Mouse (Mus musculus) forebrain, embryonic 11.5 days (tissue): Measurements from ENCODE around the gene Atp5g1. TPM values are rescaled to one million over a fixed set of nuclear protein-coding genes. Genes with fewer than 3 reads are reported as not detected.
A peak's percentile ranks its signal among the peaks of the same experiment; 100 is the strongest.
"Not testable (repeated sequence)": the region's sequence is repeated elsewhere in the genome, so short reads cannot be mapped to it uniquely, and the experiment has no call there.

Experiments used
- ATAC-seq: fragments of 200-750 bp; cut with Nextera tagmentation; replicated peaks from 2 replicates; pipeline ENCODE4 v1.8.0; 2017; ENCODE audit warnings: moderate TSS enrichment; ENCODE audit not compliant: low FRiP score
- DNase-seq: peaks from one replicate; pipeline ENCODE4 v3.0.0-alpha.2; 2017; ENCODE audit warnings: low spot score
- H3K27ac ChIP-seq: fragments of 300-500 bp; sonication (generic); 2 replicates; pipeline ENCODE4 v1.5.1; 2014; ENCODE audit warnings: low read depth, low read length
- H3K27me3 ChIP-seq: fragments of 300-500 bp; sonication (generic); 2 replicates; pipeline ENCODE4 v1.6.1; 2014; ENCODE audit warnings: mild to moderate bottlenecking, low read length, mixed read lengths; ENCODE audit not compliant: control insufficient read depth, insufficient read depth
- H3K36me3 ChIP-seq: fragments of 300-500 bp; sonication (generic); 2 replicates; pipeline ENCODE4 v1.6.1; 2014; ENCODE audit warnings: mild to moderate bottlenecking, low read length, moderate library complexity, mixed read lengths; ENCODE audit not compliant: control insufficient read depth, insufficient read depth
- H3K4me1 ChIP-seq: fragments of 300-500 bp; sonication (generic); replicated peaks from 2 replicates; pipeline ENCODE4 v1.6.1; 2014; ENCODE audit warnings: low read length, mixed read lengths; ENCODE audit not compliant: control insufficient read depth, insufficient read depth
- H3K4me2 ChIP-seq: fragments of 300-500 bp; sonication (generic); 2 replicates; pipeline ENCODE4 v1.6.1; 2014; ENCODE audit warnings: low read depth, mild to moderate bottlenecking, low read length, moderate library complexity, mixed read lengths; ENCODE audit not compliant: severe bottlenecking
- H3K4me3 ChIP-seq: fragments of 300-500 bp; sonication (generic); 2 replicates; pipeline ENCODE4 v1.5.1; 2014; ENCODE audit warnings: low read depth, low read length
- H3K9ac ChIP-seq: fragments of 300-500 bp; sonication (generic); 2 replicates; pipeline ENCODE4 v1.6.1; 2014; ENCODE audit warnings: low read length
- H3K9me3 ChIP-seq: fragments of 300-500 bp; sonication (generic); 2 replicates; pipeline ENCODE4 v1.6.1; 2016; ENCODE audit warnings: low read length, mixed read lengths; ENCODE audit not compliant: control insufficient read depth
- WGBS: fragments of 180-500 bp; shearing (Covaris S2); extraction: QIAGEN DNeasy Blood & Tissue Kit; methylation state at CpG from one replicate; pipeline ENCODE4 v1.1.7; 2014; 5-methylcytosine and 5-hydroxymethylcytosine counted together
- polyA plus RNA-seq: library from polyadenylated mRNA; unstranded; fragments of >200 nt; fragmentation: Nextera tagmentation; extraction: Ambion mirVana; gene quantifications from 2 replicates; pipeline ENCODE4 v1.2.1, GENCODE M21; 2014

Atp5g1 gene
- 440 and 449 TPM in 2 replicates for polyA plus RNA-seq

- Histone ChIP-seq H3K9me3 (no peaks in the 10 kb centered on the region), H3K4me2 (peak within 1 kb of the TSS; percentile 98), H3K36me3 (peaks cover 6% of the 10 kb centered on the region; the same call in 1 of the 2 replicates), H3K4me1 (peaks cover 6% of the 10 kb centered on the region), H3K27me3 (no peaks in the 10 kb centered on the region), H3K9ac (peak within 1 kb of the TSS; percentile 79), H3K27ac (peak within 1 kb of the TSS; percentile 46; the same call in 1 of the 2 replicates), H3K4me3 (peak within 1 kb of the TSS; percentile 74)
- ATAC-seq (peak; percentile 98), DNase-seq (peak; percentile 98)
- 0% methylated on average over 37 of the region's 37 CpGs for WGBS
Measured at GRCm38 (mm10) chr11:96075509-96076220, at the start of gene Atp5g1. TSS of gene Atp5g1 (minus strand) at chr11:96075670.

DNA sequence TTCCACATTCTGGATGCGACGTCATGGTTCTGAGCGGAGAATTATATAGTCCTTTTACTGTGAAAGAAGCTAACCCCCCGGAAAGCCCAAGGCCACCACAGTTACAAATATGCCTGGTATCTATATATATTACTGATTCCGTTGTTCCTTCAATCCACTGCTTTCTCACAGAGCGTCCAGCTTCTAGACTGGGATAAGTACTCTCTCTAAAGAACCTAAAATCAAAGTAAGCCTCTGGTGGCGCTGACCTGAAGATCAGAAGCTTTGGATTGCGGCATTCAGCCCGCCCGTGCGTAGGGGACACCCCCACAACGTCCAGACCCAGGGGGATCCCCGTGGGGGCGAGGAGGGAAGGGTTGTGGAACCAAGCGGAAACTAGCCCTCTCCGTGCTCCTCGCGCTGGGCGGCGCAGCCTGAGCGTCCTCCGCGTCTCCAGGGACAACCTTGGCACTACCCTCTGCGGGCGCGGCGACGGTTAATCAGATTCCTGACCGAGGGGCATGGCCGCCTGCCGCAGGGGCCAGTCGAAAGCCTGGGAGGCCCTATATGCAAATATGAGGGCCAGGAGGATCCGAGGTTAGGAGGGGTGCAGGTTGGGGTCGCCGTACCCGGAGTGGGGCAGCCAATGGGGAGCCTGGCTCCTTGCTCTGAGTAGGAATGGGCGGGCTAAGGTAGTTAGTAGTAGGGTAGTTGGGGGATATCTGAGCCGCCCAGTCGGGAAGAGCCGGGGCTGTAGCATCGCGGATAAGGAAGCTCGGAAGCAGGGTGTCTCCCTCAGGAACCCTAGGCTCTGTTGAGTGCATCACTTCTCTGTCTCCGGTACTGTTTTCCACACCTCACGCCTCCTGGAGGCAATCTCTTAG is 48.8 kb upstream of the Atp5g1 start:
- peak overlapping the region; percentile 29 for H3K4me3 ChIP-seq
- H3K9ac ChIP-seq: no peak overlapping the region
- peaks cover 20% of the 10 kb centered on the region for H3K27me3 ChIP-seq
- H3K4me1 ChIP-seq: 0 out of 2 replicates have a peak, but pooled peaks cover 2% of the 10 kb centered on the region
- WGBS: 3% methylated on average over 42 of the region's 45 CpGs
- H3K27ac ChIP-seq: no peak overlapping the region
- H3K4me2 ChIP-seq: peak overlapping the region; percentile 52
- DNase-seq (peak; percentile 75), ATAC-seq (no peak)
- no peaks in the 10 kb centered on the region for H3K36me3 ChIP-seq
- no peaks in the 10 kb centered on the region for H3K9me3 ChIP-seq

GRCm38 (mm10) chr11:96122806-96123205 is 47.3 kb upstream of the Atp5g1 start:
- H3K4me2 ChIP-seq, H3K4me1 ChIP-seq, H3K9me3 ChIP-seq, H3K9ac ChIP-seq, ATAC-seq, DNase-seq, H3K36me3 ChIP-seq, H3K4me3 ChIP-seq, H3K27ac ChIP-seq: not testable (repeated sequence)
- peaks cover 20% of the 10 kb centered on the region for H3K27me3 ChIP-seq
- WGBS: 74% methylated on average over 4 of the region's 4 CpGs

DNA sequence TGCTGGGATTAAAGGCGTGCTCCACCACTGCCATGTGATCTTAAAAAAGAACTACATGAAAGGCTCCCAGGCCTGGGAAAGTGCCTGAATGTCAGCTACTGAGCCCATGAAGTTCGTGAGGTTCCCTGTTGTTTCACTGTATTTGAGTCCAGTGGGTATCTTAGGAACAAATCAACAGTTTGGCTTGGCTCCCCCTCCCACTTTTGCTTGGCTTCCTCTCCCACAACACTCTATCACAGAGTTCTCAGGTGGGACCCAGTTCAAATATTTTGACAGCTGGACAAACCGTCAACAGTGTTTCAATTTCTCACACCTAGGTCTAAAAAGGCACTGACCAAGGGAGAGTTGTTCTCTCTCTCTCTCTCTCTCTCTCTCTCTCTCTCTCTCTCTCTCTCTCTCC is 43.9 kb upstream of the Atp5g1 start:
- Histone ChIP-seq H3K9me3 (no peaks in the 10 kb centered on the region), H3K36me3 (no peaks in the 10 kb centered on the region), H3K27ac (no peak overlapping the region), H3K4me2 (no peak overlapping the region), H3K9ac (no peak overlapping the region), H3K27me3 (peaks cover 12% of the 10 kb centered on the region), H3K4me1 (0 out of 2 replicates have a peak, but pooled peaks cover 2% of the 10 kb centered on the region), H3K4me3 (no peak overlapping the region)
- 70% methylated on average over 3 of the region's 3 CpGs for WGBS
- DNase-seq (no peak), ATAC-seq (no peak)

GRCm38 (mm10) chr11:96116925-96117324 is 41.5 kb upstream of the Atp5g1 start:
- WGBS: 88% methylated on average over 3 of the region's 3 CpGs
- ATAC-seq: not testable (repeated sequence)

GRCm38 (mm10) chr11:96116116-96116515 is 40.6 kb upstream of the Atp5g1 start:
- Histone ChIP-seq H3K4me3 (no peak overlapping the region), H3K36me3 (no peaks in the 10 kb centered on the region), H3K27me3 (no peaks in the 10 kb centered on the region), H3K9ac (no peak overlapping the region), H3K4me2 (no peak overlapping the region), H3K9me3 (no peaks in the 10 kb centered on the region), H3K27ac (no peak overlapping the region), H3K4me1 (no peaks in the 10 kb centered on the region)
- no peak for DNase-seq
- WGBS: 91% methylated on average over 3 of the region's 3 CpGs
- ATAC-seq: no peak

More at GRCm38 (mm10) chr11:96116925-96117324, 41.5 kb upstream of the Atp5g1 start:
- not testable (repeated sequence) for H3K9me3 ChIP-seq, H3K4me1 ChIP-seq, H3K4me2 ChIP-seq, H3K36me3 ChIP-seq, H3K27me3 ChIP-seq, H3K4me3 ChIP-seq, H3K9ac ChIP-seq, DNase-seq, H3K27ac ChIP-seq

DNA sequence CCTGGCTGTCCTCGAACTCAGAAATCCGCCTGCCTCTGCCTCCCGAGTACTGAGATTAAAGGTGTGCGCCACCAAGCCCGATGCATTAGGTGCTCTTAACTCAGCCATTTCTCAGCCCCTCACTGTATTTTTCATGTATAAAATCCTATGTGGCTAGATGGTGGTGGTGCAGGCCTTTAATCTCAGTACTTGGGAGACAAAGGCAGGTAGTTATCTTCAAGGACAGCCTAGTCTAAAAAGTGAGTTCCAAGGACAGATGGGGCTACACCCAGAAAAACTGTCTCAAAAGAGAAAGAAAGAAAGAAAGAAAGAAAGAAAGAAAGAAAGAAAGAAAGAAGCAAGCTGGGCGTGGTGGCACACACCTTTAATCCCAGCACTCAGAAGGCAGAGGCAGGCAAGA is 39.9 kb upstream of the Atp5g1 start:
- Histone ChIP-seq H3K9ac (no peak overlapping the region), H3K4me1 (no peaks in the 10 kb centered on the region), H3K4me2 (no peak overlapping the region), H3K27me3 (no peaks in the 10 kb centered on the region), H3K36me3 (no peaks in the 10 kb centered on the region), H3K27ac (no peak overlapping the region), H3K4me3 (no peak overlapping the region), H3K9me3 (no peaks in the 10 kb centered on the region)
- WGBS: 87% methylated on average over 6 of the region's 6 CpGs
- DNase-seq (no peak), ATAC-seq (no peak)

DNA sequence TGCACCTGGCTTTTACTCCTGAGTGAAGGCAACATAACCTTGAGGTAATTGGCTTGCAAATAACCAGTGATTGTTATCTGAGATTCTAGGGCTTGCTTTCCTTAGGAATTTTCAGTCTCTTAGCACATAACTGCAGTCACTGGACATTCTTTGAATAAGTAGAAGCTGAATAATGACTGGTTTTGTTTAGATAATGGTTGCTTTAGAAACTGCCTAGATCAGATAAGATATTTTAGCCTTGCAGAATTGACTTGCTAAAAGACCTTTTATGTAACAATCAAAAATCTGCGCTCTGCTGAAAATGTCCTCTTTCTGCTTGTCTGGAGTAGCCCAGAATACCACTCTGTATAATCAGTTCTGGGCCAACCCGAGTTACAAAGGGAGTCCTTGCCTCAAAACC is 38.6 kb upstream of the Atp5g1 start:
- DNase-seq (no peak), ATAC-seq (no peak)
- 70% methylated on average over 2 of the region's 2 CpGs for WGBS
- no peaks in the 10 kb centered on the region for H3K36me3 ChIP-seq
- no peaks in the 10 kb centered on the region for H3K27me3 ChIP-seq
- no peaks in the 10 kb centered on the region for H3K9me3 ChIP-seq
- no peak overlapping the region for H3K9ac ChIP-seq
- no peak overlapping the region for H3K4me2 ChIP-seq
- H3K4me3 ChIP-seq: no peak overlapping the region
- no peaks in the 10 kb centered on the region for H3K4me1 ChIP-seq
- H3K27ac ChIP-seq: no peak overlapping the region
